Mouse (Mus musculus) adrenal gland, postnatal 10 days (tissue): ENCODE results near the gene Mst1. TPM values are rescaled to one million over a fixed set of nuclear protein-coding genes. Genes with fewer than 3 reads are reported as not detected.

Experiments
- DNase-seq: peaks from one replicate; pipeline ENCODE4 v3.0.0; 2021; ENCODE audit warnings: mixed read lengths
- total RNA-seq, 2 experiments: library from RNA; stranded (reverse); gene quantifications; 2 replicates each; pipeline ENCODE4 v1.2.3; 2021

Gene Mst1
- total RNA-seq, 2 experiments from 2014 or later: 12.8 to 28.1 TPM

DNA sequence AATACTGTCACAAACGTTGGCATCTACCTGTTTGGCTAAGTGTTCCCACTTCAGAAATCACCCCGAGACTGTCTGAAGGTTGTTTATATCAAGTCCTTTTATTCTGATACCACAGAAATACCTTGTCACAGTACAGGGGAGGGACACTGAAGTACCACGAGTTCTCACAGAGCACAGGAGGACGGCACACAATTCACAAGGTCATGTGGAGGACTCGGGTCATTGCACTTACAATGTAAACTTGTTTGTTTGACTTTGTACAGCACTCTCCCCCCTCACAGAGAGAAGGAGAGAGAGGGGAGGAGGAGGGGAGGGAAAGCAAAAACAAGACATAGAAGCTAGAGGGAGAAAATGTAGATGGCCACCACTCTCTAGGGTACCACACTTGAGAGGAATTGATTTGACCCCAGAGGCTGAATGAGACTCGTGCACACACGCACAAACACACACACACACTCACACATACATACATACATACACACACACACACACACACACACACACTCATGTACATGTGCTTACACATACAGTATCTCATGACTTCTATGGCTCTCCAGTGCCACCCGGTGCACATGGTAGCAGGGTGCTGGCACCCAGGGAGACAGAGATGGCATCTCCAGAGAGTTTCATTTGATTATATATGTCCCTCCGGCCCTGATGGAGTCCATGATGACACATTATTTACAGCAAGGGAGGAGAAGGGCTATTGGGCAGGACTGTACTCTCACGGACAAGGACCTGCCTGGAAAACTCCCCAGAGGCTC is 15.9 kb downstream of the Mst1 start:
- no peak for DNase-seq

DNA sequence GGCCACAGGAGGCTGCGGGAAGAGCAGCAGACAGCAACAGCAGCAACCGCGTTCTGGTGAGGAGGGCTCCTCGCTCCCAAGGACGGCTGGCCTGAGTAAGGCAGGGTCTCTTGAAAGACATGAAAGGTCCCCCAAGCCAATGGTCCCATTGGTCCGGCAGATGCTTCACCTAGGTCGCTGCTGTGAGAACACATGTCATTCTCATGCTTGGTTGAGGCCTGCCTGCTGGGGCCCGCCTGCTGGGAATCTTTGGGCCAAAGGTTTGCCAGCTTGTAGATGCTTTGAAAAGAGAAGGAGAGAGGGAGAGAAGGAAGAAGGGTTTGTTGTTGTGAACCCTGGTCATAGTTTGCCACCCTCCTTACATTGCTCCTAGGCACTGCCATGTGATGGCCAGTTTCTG is 19.4 kb downstream of the Mst1 start:
- no peak for DNase-seq

DNA sequence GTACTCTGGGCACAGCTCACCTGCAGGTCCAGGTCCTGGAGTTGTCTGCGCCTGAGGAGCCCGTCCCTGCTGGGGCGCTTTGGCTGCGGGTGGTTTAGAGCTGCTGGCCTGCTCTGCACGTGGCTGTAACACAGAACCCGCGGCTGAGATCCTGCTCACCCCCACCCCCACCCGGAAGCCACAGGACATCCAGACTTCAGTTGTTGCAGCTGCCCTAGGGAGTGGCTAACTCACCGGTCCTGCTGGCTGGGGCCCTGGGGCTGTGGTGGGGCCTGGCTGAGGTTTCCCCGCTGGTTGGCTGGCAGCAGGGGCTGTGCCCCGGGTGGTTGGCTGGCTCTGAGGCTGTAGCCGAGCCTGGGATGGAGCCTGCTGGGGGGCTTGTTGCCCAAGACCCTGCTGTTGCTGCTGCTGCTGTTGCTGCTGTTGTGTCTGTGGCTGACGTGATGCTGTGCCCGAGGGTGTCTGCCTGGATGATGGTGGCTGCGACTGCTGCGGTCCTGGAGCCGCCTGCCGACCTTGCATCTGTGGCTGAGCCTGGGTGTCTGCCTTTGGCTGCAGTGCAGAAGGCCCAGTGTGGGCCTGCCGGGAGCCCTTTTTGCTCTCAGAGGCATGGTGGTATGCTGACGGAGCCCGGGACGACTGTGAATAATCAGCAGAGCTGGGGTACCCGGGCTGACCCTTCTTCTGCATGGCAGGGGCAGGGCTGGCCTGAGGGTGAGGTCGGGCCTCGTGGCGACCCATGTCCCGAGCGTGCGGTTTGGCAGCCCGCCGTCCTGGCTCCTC is 24.7 kb downstream of the Mst1 start:
- no peak for DNase-seq

DNA sequence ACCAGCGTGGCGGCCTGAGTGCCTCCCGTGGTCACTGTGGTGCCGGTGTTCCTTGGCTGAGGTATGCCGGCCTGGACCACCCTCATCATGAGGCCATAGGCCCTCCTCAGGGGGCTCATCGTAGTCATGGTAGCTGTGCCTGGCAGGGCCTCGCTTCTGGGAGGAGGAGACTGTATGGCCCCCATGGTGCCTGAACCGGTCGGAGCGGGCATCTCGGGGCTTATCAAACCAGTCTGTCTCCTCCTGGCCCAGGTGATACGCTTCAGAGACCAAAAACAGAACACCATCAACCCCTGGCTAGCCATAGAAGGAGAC is 25.3 kb downstream of the Mst1 start:
- DNase-seq: no peak

DNA sequence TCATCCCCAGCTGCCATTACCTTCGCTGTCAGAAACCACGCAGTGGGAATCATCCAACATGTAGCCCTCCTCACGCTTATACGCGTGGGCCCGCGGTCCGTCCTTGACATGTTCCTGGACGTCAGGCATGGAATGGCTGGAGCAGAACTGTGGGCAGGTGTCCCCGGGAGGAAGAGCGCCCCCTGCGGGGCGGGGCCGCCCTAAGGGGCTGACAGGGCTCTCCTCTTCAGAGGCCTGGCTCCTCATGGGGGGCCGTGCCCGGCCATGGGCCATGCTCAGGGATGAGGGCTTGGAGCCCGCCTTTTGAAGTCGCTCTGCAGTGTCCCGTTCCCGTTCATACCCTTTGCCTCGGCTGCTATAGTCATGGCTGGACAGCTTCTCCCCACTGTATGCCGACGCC is 25.9 kb downstream of the Mst1 start:
- DNase-seq: no peak

DNA sequence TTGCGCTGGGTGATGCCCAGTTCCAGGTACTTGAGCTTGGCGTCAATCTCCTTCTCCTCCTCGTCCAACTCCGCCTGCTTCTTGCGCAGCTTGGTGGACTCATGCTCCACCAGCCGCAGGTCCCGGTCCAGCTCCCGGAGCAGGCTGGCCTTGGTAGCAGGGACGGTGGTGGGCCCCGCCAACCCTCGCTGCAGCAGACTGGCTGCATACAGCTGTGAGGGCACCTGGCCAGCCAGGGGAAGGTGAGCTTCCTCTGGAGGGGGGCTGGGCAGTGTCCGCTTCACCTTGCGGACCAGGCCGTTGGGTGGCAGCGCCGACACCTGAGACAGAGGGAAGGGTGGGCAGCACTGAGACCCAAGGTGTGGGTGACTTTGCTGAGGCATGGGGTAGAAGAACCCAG is 27.6 kb downstream of the Mst1 start:
- no peak for DNase-seq

DNA sequence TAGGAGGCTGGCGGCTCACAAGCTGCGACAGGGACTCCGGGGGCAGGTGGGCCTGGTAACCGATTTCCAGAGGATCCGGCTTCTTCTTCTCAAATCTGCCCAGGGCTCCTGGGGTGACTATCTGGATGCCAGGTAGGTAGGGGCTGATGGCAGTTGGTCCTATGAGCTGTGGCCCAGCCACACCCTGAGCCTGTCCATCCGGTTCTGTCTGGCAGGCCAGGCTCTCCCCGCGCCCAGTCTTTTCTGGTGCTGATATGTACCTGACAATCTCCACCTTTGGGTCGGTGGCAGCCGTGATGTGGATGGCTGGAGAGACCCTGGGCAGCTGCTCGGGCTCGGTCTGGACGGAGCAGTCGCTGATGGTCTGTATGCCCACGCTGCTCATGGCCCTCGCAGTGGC is 29.9 kb downstream of the Mst1 start:
- DNase-seq: no peak

DNA sequence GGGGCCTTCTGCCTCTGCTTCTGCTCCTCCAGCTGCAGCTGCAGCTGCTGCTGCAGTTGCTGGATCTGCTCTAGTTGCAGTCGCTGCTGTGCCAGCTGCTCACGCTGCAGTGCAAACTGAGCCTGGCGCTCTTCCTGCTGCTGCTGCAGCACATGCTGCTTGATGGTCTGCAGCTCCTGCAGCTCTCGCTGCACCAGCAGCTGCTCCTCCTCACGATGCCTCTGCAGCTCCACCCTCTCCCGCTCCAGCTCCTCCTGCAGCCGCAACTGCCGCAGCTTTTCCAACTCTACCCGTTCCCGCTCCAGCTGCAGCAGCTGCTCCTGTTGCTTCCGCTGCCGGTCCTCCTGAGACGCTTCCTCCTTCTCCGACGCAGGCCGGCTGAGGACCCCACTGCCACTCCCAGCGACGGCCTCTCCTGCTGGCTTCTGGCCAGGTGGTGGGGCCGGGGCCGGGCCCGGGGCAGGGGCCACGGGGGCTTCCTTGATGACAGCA is 30.9 kb downstream of the Mst1 start:
- DNase-seq: no peak

DNA sequence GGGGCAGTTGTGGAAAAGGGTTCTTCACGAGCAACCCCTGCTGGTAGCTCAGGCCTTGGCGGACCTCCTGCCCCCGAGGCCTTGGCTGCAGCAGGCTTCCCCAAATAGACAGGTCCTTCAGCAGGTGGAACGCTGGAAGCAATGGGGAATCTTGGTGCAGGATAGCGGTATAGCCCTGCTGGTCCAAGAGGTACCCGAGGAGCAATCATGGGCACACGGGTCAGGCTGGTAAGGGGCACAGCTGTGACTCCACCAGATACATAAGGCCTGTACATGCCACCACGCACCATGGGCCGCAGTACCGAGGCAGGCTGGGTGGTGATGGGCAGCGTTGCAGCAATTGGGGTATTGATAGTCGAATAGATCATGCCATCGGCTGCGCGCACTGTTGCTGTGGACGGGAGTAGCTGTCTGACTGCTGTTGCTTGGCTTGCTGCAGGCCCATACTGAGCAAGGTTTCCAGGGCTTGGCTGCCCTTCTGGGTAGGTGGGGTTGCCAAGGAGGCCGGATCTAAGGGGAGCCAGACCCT is 31.4 kb downstream of the Mst1 start:
- no peak for DNase-seq

DNA sequence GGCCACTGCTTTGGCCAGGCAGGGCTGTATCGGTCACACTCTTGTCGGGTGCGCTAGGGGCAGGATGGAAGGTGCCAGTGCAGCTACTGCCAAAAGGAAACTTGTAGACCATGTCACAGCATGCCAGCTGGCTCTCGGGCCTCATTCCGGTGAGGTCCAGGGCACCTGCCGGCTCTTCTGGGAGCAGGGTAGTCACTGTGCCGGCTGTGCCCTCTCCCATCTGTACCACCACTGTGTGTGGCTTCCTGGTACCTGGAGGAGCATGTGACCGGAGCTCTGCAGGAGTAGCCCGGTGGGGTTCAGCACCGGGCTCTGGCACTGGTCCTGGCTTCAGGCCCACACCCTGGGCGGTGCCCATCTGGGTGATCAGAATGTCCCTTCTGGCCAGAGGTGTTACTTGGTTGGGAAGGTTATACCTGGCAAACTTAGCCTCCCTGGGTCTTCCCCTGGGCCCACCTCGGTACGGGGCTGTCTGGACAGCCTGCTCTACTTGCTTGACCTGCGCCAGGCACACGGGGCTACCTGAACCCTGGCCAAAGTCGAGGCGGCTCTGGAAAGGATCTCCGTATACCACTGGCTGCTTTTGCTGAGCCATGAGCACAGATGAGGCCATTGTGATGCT is 32.6 kb downstream of the Mst1 start:
- DNase-seq: peak; percentile 33

DNA sequence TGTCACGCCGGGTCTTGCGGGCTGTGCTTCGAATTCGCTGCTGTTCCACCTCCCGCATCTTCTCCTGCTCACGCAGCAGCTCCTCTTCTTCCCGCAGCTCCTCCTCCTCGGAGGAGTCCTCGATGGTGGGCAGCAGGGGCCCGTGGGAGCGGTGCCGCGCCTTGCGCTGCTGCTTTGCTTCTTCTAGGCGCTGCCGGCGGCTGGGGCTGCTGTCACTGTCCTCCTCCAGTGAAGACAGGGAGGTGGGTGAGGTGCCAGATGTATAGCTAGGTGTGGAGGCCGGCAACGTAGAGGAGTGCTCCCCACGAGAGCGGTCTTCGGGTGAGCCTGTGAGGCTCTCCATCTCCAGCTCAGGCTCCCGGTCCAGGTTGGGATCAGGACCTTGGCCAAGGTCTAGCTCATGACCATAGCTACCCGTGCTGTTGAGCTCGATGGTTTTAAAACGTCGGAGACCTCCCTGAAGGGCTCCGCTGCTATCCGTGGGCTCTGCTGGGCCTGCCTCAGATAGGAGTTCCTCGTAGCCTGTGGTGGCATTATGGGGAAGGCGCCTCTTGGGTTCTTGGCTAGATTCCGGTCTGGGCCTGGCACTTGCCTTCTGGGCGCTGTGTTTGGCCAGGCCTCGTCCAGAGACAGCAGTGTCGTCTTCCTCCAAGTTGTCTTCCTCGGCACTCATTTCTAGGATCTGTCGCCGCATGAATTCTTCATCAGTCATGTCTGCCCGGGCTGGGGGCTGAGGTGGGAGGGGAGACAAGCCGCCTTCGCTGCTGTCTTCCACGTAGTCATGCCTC is 35.2 kb downstream of the Mst1 start:
- no peak for DNase-seq

DNA sequence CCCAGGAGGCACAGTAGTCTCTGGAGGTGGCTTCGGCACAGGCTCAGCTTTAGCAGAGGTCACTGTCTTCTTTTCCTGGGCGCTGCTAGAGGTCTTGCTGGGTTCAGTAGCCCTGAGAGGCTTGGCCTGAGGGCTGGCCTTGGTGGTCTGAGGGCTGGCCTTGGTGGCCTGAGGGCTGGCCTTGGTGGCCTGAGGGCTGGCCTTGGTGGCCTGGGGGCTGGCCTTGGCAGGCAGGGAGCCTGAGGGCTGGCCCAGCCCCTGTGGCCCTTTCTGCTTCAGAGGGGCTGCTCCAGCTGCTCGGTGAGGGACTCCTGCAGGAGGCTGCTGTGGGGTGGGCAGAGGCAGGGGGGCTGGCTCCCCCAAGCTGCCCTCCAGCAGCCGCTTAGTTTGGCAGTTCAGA is 36.9 kb downstream of the Mst1 start:
- DNase-seq: peak; percentile 80

DNA sequence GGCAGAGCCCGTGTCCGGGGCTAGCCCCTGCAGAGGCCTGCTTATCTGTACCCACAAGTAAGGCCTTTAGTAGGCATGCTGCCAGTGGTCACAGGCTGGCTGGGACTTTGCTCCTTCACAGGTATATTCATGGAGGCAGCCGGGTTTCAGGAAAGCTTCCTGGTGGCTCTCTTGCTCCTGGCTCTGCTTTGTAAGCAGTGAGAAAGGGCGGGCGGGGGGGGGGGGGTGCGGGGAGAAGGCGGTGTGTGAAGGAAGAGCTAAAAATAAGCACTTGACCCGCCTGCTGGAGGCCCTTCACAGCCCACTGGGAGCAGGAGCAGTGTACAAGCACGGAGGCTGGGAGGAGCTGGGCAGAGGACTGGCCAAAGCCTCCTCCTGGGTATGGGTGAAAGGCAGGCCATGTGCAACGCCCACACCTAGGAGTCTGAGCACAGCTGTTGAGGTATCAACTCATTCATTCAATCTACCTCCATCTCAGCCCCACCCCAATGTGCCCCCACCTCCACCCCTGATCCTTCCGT is 39.7 kb downstream of the Mst1 start:
- DNase-seq: peak; percentile 67

DNA sequence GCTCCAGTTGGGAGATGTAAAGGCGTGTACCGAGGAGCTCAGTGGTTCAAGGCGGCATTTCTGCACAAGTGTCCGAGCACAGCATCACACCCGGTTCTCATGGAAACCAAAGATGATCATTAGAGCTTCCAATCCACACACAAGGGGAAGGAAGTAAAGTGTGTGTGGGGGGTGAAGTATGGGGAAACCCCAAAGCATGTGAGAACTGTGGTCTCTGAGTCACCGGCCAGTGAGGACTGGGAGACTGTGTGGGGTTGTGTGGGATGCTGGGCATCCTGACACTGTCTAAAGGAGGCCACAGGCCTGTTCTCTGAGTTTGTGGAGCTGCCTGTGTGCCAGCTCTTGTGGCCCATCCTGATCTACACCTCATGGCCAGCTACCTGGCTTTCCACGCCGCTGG is 40.4 kb downstream of the Mst1 start:
- DNase-seq: no peak

DNA sequence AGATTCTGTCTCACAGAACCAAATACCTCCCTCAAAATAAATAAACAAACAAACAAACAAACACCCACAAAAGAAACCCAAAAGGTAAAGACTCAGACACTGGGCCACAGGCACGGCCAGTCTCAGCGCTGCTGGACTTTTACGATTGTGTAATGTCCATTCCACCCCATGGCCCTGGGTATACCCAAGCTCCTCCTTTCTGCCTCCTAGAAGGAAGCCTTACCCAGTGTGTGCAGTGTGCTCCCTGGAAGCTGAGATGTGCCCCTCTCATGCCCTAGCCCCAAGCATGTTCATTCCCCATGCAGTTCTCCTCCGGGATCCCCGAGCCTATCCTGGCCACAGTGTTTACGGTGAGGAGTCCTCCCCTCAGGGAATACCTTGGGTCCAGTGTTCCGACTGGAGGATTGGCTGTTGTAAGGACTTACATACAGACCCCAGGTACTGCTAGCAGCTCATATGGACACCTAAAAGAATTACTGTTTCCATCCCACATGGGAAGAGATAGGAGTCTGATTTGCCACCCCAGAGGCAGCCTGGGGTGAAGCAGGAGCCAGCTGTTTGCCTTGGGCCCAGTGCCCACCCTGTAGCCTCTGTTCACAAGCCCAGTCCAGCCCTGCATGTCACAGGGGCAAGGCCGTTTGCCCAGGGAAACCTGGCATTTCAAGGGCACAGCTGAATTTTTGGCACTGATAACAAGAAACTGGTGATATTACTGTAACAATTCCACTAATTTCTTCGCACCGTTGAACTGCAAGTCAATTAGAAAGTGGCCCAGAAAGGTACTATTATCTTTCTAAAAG is 41.1 kb downstream of the Mst1 start:
- DNase-seq: peak; percentile 84

DNA sequence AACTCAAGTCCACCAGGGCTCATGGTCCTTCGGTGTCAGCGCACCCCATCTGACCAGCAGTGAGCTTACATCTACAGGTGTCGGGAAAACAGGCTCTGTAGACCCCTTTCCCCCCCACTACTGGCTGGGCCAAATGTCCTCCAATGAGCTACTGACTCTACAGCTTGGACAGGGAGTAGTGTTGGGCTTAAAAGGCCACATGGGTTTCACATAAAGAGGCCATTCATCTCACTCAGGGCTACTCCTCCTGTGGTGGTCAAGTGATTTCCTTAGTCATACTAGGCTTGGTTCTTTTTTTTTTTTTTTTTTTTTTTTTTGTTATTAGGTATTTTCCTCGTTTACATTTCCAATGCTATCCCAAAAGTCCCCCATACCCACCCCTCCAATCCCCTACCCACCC is 43.7 kb downstream of the Mst1 start:
- no peak for DNase-seq

DNA sequence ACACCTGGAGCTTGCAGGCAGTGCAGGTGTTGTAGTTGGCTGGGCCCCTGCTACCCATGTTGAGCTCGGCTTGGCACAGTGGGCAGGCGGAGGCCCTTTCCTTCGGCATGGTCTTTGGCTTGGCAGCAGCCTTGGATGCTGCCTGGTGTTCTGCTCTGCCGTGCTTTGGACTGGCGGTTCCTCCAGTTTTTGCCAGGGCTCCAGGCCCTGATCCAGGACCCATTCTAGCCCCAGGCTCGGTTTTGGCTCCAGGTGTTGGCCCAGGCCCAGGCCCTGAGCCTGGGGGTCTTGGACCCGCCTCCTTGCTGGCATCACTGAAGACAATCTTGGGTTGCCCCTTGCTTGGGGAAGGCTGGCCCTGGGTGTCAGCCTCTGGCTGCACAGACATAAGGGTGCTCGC is 45.5 kb downstream of the Mst1 start:
- no peak for DNase-seq

DNA sequence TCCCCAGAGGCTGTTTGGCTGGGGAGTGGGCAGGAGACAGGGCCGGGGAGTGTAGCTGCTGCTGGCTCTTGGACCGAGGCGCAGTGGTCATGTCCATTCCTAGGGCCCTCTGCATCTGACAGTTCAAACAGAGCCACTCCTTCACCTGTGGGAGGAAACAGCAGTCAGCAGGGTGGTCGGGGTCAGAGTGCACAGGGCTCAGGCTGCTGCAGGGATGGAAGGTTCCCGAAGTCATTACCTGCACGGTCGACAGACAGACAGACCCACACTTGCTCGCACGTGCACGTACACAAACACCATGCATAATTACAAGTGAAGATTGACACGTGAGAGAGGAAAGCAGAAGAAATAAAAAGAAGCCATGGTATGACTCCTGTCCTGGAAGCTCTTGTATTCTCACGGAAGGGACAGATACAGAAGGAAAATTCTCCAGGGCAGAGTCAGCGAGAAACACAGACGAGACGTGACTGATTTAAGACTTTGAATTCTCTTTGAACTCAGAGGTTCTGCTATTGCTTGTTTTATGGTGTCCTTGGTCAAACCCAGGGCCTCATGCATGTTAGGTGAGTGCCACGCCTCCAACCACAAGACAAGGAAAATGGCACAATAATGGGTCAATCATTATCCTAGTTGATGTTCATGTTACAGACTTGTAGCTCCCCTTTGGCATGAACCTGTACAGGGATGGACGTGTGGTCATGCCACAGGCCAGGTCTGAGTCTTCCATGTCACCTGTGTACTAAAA is 46.4 kb downstream of the Mst1 start:
- no peak for DNase-seq

DNA sequence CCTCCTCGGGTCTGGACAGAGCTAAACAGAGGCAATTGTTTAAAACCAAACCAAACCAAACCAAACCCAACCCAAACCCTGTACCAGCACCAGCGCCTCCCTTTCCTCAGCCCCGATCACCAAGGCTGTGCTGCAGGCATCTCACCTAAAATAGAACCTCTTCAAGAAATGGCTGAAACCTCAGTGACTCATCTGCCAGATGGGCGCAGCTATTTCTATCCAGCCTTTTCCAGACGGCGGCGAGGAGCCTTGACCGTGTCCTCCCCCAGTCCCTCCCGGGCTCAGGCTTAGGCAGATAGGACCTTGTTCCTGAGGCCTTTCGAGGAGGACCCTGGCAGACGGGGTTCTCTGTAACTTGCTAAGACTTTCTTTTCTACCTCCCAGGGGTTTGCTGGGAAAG is 48.0 kb downstream of the Mst1 start:
- DNase-seq: peak; percentile 48
